Mouse (Mus musculus): ENCODE data around the gene Kcnq5. TPM values are rescaled to one million over a fixed set of nuclear protein-coding genes. Genes with fewer than 3 reads are reported as not detected.

Kcnq5 gene
- polyA plus RNA-seq (2012; fragmentation: generic; extraction: Trizol), result not detected

DNA sequence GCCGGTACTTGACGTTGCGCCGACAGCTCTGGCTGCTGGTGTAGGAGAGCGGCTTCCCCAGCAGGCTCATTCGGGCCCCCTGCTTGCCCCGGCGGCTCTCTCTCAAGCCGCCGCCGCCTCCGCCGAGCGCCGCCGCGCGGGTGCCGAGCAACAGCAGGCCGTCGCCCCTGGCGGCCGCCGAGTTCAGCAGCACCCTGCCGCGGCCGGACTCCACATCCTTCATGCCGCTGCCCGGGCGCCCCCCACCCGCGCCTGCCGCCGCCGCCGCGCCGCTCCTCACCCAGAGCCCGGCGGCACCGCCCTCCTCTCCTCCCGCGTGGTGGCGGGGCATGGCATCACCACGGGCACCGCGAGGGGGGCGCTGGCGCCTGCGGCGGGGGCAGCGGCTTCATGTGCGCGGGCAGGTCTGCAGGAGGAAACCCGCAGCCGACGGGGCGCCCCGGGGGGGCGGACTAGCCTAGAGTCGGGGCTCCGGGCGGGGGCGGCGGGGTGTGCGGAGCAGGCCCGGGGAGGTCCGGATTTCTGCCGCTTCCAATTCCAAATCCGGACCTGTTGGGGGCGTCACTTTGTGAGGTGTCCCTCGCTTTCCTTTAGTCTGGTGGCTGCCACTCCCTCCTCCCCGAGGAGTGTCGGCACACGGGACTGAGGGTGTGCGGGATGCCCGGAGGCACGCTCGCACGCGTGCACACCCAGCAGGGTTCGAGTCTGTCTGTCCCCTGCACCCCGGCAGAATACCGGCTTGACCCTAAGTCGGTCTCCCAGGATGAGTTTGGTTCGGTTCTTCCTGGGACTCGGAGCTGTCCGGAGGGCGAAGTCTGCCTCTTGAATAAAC lies at the start of gene Kcnq5:
Kcnq5 (minus strand) TSS at position 692 of the 832 bp plus-strand sequence.

GRCm38 (mm10) chr1:21383256-21383655 lies 578.5 kb downstream of the Kcnq5 start, which contains the start of gene Khdc1b:
TSS of gene Khdc1b (plus strand) at chr1:21383556.

GRCm38 (mm10) chr1:21368031-21368430 lies 593.7 kb downstream of the Kcnq5 start, which contains the start of gene Khdc1c:
TSS of gene Khdc1c (plus strand) at chr1:21368331.

DNA sequence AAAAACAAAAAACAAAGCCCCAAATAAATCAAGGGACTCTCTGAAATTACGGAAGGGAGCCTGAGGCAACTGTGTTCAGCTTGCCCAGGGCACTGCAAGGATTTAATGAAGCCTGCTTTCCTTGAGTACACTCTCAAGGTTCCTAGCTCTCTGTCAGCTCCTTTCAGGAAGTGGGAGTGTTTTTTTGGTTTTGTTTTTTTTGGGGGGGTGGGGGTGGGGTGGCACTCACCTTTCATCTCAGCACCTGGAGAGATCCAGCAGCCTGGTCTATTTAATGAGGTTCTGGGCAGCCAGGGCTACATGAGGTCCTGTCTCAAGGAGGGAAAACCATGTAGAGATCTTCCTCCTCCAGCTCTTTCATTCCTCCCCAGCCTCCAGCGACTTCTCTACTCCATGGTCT lies 612.4 kb downstream of the Kcnq5 start, which contains the start of gene Khdc1a:
Khdc1a (plus strand) TSS at position 301 of the 400 bp plus-strand sequence.

